In the genomic region with DNA sequence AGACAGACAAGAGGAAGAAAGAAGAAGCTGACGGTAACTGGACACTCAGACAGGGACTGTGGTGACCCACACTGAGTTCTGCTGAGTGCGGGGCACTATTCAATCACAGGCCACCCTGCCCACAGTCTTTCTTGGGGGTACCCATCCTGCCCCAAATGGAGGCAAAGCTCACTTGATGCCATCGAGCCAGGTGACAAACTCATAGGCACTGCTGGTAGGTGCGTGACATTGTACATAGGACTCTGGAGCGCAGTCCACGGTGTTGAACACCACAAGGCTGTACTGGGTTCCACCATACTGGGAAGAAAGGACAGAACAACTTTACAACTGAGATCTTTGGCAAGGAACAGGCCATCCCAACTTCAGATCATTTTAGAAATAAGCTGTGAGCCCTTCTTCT, we compare ENCODE assay signal across 8 mouse cellular contexts. TPM values are rescaled to one million over a fixed set of nuclear protein-coding genes. Genes with fewer than 3 reads are reported as not detected.
DNase-seq lines count a peak whose midpoint lies in the region; ATAC-seq and TF ChIP-seq lines count a peak whose summit lies in the region.

No protein-coding gene starts in this region.

- H3K4me1 ChIP-seq in kidney, embryonic 14.5 days (ENCODE audit: control insufficient read depth, insufficient read depth, low read length) = peaks cover 23% of the 10 kb centered on the region
- peaks cover 35% of the 10 kb centered on the region for H3K4me1 ChIP-seq in embryonic facial prominence, embryonic 10.5 days
- H3K4me1 ChIP-seq in hindbrain, postnatal 0 days (ENCODE audit: insufficient read depth, low read length) = peaks cover 28% of the 10 kb centered on the region
- peaks cover 60% of the 10 kb centered on the region for H3K4me1 ChIP-seq in midbrain, embryonic 15.5 days

- H3K9me3 ChIP-seq in kidney, embryonic 14.5 days (ENCODE audit: control insufficient read depth, low read length) = no peaks in the 10 kb centered on the region
- no peaks in the 10 kb centered on the region for H3K9me3 ChIP-seq in embryonic facial prominence, embryonic 10.5 days
- H3K9me3 ChIP-seq in hindbrain, postnatal 0 days (ENCODE audit: low read length) = no peaks in the 10 kb centered on the region
- no peaks in the 10 kb centered on the region for H3K9me3 ChIP-seq in midbrain, embryonic 15.5 days

- peak overlapping the region; percentile 89 for H3K9ac ChIP-seq in kidney, embryonic 14.5 days (ENCODE audit: low read depth, low read length)
- H3K9ac ChIP-seq in hindbrain, postnatal 0 days (replicated peaks; ENCODE audit: low read length) = peak overlapping the region; percentile 83
- peak overlapping the region; percentile 75 for H3K9ac ChIP-seq in midbrain, embryonic 15.5 days

- no peaks in the 10 kb centered on the region for H3K27me3 ChIP-seq in kidney, embryonic 14.5 days (ENCODE audit: control insufficient read depth, insufficient read depth, low read length)
- no peaks in the 10 kb centered on the region for H3K27me3 ChIP-seq in embryonic facial prominence, embryonic 10.5 days (replicated peaks; ENCODE audit: low read depth, poor library complexity, severe bottlenecking)
- H3K27me3 ChIP-seq in hindbrain, postnatal 0 days (ENCODE audit: insufficient read depth, low read length) = no peaks in the 10 kb centered on the region
- H3K27me3 ChIP-seq in midbrain, embryonic 15.5 days (replicated peaks) = no peaks in the 10 kb centered on the region

- H3K36me3 ChIP-seq in kidney, embryonic 14.5 days (ENCODE audit: control insufficient read depth, insufficient read depth, low read length) = peaks cover 22% of the 10 kb centered on the region; the same call in 1 of the 2 replicates
- H3K36me3 ChIP-seq in embryonic facial prominence, embryonic 10.5 days (replicated peaks) = peaks cover 42% of the 10 kb centered on the region
- no peaks in the 10 kb centered on the region for H3K36me3 ChIP-seq in hindbrain, postnatal 0 days (ENCODE audit: insufficient read depth, low read length)
- H3K36me3 ChIP-seq in midbrain, embryonic 15.5 days (replicated peaks) = peaks cover 5% of the 10 kb centered on the region; the same call in 1 of the 2 replicates

- peak overlapping the region; percentile 86 for H3K4me3 ChIP-seq in kidney, embryonic 14.5 days (ENCODE audit: low read length)
- peak overlapping the region; percentile 84 for H3K4me3 ChIP-seq in embryonic facial prominence, embryonic 10.5 days
- peak overlapping the region; percentile 73 for H3K4me3 ChIP-seq in hindbrain, postnatal 0 days (ENCODE audit: low read length)
- H3K4me3 ChIP-seq in midbrain, embryonic 15.5 days = peak overlapping the region; percentile 92

- H3K4me2 ChIP-seq in kidney, embryonic 14.5 days (replicated peaks; ENCODE audit: low read depth, low read length) = peak overlapping the region; percentile 73
- H3K4me2 ChIP-seq in hindbrain, postnatal 0 days (ENCODE audit: low read depth, low read length) = peak overlapping the region; percentile 93
- H3K4me2 ChIP-seq in midbrain, embryonic 15.5 days = peak overlapping the region; percentile 93

- no peak for TF ChIP-seq CTCF in hindbrain, postnatal 0 days (IDR thresholded peaks at IDR 0.05; ENCODE audit: low read depth)

- no peak for DNase-seq in kidney, adult 9 months
- no peak for DNase-seq in embryonic facial prominence, embryonic 10.5 days (ENCODE audit: low spot score)
- no peak for DNase-seq in hindbrain, postnatal 0 days (ENCODE audit: low spot score)
- no peak for DNase-seq in retina, embryonic 14.5 days (ENCODE audit: low spot score)
- DNase-seq in embryo, embryonic 9.5 days (ENCODE audit: extremely low spot score) = no peak
- no peak for DNase-seq in gastrocnemius, adult 18-20 months (ENCODE audit: low spot score)

- no peak for ATAC-seq in kidney, embryonic 14.5 days (ENCODE audit: low FRiP score, low TSS enrichment)
- no peak for ATAC-seq in hindbrain, postnatal 0 days
- no peak for ATAC-seq in midbrain, embryonic 15.5 days (replicated peaks)

- H3K27ac ChIP-seq in kidney, embryonic 14.5 days (ENCODE audit: low read depth, low read length) = peak overlapping the region; percentile 92
- H3K27ac ChIP-seq in embryonic facial prominence, embryonic 10.5 days (replicated peaks) = peak overlapping the region; percentile 97
- H3K27ac ChIP-seq in hindbrain, postnatal 0 days = peak overlapping the region; percentile 96
- H3K27ac ChIP-seq in midbrain, embryonic 15.5 days = peak overlapping the region; percentile 99

- WGBS in kidney, embryonic 14.5 days = 17% methylated on average over 6 of the region's 6 CpGs
- 23% methylated on average over 6 of the region's 6 CpGs for WGBS in embryonic facial prominence, embryonic 10.5 days
- WGBS in hindbrain, postnatal 0 days = 11% methylated on average over 6 of the region's 6 CpGs
- 10% methylated on average over 6 of the region's 6 CpGs for WGBS in midbrain, embryonic 15.5 days

RNA-seq across cellular contexts. Expression of a gene that starts 0.9 kb away (rescaled TPM):
- 80.0 and 86.3 TPM in 2 replicates for polyA plus RNA-seq in kidney, embryonic 14.5 days (2014; fragmentation: Nextera tagmentation; extraction: Ambion mirVana)
- polyA plus RNA-seq in embryonic facial prominence, embryonic 10.5 days (2016; fragmentation: Nextera tagmentation; extraction: Ambion mirVana) = 135 and 146 TPM in 2 replicates
- 193 and 194 TPM in 2 replicates for total RNA-seq in hindbrain, postnatal 0 days (2014; rRNA removed)
- 121 and 123 TPM in 2 replicates for polyA plus RNA-seq in hindbrain, postnatal 0 days (2015; fragmentation: Nextera tagmentation; extraction: Ambion mirVana)
- polyA plus RNA-seq in midbrain, embryonic 15.5 days (2015; fragmentation: Nextera tagmentation; extraction: Ambion mirVana) = 179 TPM in 2 replicates
- total RNA-seq in gastrocnemius, adult 18-20 months (2021) = 10 to 100 TPM; 60.5 to 62.8 TPM

RNA-seq across cellular contexts. Expression of a gene that starts 4.3 kb away (rescaled TPM):
- 21.9 and 22.3 TPM in 2 replicates for polyA plus RNA-seq in kidney, embryonic 14.5 days (2014; fragmentation: Nextera tagmentation; extraction: Ambion mirVana)
- polyA plus RNA-seq in embryonic facial prominence, embryonic 10.5 days (2016; fragmentation: Nextera tagmentation; extraction: Ambion mirVana) = 17.6 and 20.1 TPM in 2 replicates
- 27.8 and 29.8 TPM in 2 replicates for total RNA-seq in hindbrain, postnatal 0 days (2014; rRNA removed)
- polyA plus RNA-seq in hindbrain, postnatal 0 days (2015; fragmentation: Nextera tagmentation; extraction: Ambion mirVana) = 14.5 and 14.9 TPM in 2 replicates
- polyA plus RNA-seq in midbrain, embryonic 15.5 days (2015; fragmentation: Nextera tagmentation; extraction: Ambion mirVana) = 20.3 and 22.9 TPM in 2 replicates
- 10 to 100 TPM; 16.6 to 17.6 TPM for total RNA-seq in gastrocnemius, adult 18-20 months (2021)

RNA-seq across cellular contexts. Expression of a gene that starts 22.0 kb away (rescaled TPM):
- 441 and 501 TPM in 2 replicates for polyA plus RNA-seq in kidney, embryonic 14.5 days (2014; fragmentation: Nextera tagmentation; extraction: Ambion mirVana)
- polyA plus RNA-seq in embryonic facial prominence, embryonic 10.5 days (2016; fragmentation: Nextera tagmentation; extraction: Ambion mirVana) = 514 and 525 TPM in 2 replicates
- total RNA-seq in hindbrain, postnatal 0 days (2014; rRNA removed) = 524 and 597 TPM in 2 replicates
- 416 and 438 TPM in 2 replicates for polyA plus RNA-seq in hindbrain, postnatal 0 days (2015; fragmentation: Nextera tagmentation; extraction: Ambion mirVana)
- 517 and 553 TPM in 2 replicates for polyA plus RNA-seq in midbrain, embryonic 15.5 days (2015; fragmentation: Nextera tagmentation; extraction: Ambion mirVana)
- 100 to 1,000 TPM; 143 to 148 TPM for total RNA-seq in gastrocnemius, adult 18-20 months (2021)

RNA-seq across cellular contexts. Expression of a gene that starts 34.7 kb away (rescaled TPM):
- polyA plus RNA-seq in kidney, embryonic 14.5 days (2014; fragmentation: Nextera tagmentation; extraction: Ambion mirVana) = 27.0 and 30.4 TPM in 2 replicates
- polyA plus RNA-seq in embryonic facial prominence, embryonic 10.5 days (2016; fragmentation: Nextera tagmentation; extraction: Ambion mirVana) = 34.4 and 36.3 TPM in 2 replicates
- 22.9 and 47.1 TPM in 2 replicates for total RNA-seq in hindbrain, postnatal 0 days (2014; rRNA removed)
- 35.7 and 37.5 TPM in 2 replicates for polyA plus RNA-seq in hindbrain, postnatal 0 days (2015; fragmentation: Nextera tagmentation; extraction: Ambion mirVana)
- polyA plus RNA-seq in midbrain, embryonic 15.5 days (2015; fragmentation: Nextera tagmentation; extraction: Ambion mirVana) = 30.5 and 32.8 TPM in 2 replicates
- 10 to 100 TPM; 19.2 to 20.2 TPM for total RNA-seq in gastrocnemius, adult 18-20 months (2021)

RNA-seq across cellular contexts. Expression of a gene that starts 37.7 kb away (rescaled TPM):
- 80.5 and 88.5 TPM in 2 replicates for polyA plus RNA-seq in kidney, embryonic 14.5 days (2014; fragmentation: Nextera tagmentation; extraction: Ambion mirVana)
- 75.1 and 77.1 TPM in 2 replicates for polyA plus RNA-seq in embryonic facial prominence, embryonic 10.5 days (2016; fragmentation: Nextera tagmentation; extraction: Ambion mirVana)
- 251 and 255 TPM in 2 replicates for total RNA-seq in hindbrain, postnatal 0 days (2014; rRNA removed)
- 113 and 115 TPM in 2 replicates for polyA plus RNA-seq in hindbrain, postnatal 0 days (2015; fragmentation: Nextera tagmentation; extraction: Ambion mirVana)
- 122 and 140 TPM in 2 replicates for polyA plus RNA-seq in midbrain, embryonic 15.5 days (2015; fragmentation: Nextera tagmentation; extraction: Ambion mirVana)
- 10 to 100 TPM; 59.8 to 64.4 TPM for total RNA-seq in gastrocnemius, adult 18-20 months (2021)
